Mouse (Mus musculus): ENCODE results near the gene Prrt2. TPM values are rescaled to one million over a fixed set of nuclear protein-coding genes. Genes with fewer than 3 reads are reported as not detected.

The Prrt2 gene
- polyA plus RNA-seq (2015; fragmentation: Nextera tagmentation; extraction: Ambion mirVana): 13.1 and 16.9 TPM in 2 replicates

DNA sequence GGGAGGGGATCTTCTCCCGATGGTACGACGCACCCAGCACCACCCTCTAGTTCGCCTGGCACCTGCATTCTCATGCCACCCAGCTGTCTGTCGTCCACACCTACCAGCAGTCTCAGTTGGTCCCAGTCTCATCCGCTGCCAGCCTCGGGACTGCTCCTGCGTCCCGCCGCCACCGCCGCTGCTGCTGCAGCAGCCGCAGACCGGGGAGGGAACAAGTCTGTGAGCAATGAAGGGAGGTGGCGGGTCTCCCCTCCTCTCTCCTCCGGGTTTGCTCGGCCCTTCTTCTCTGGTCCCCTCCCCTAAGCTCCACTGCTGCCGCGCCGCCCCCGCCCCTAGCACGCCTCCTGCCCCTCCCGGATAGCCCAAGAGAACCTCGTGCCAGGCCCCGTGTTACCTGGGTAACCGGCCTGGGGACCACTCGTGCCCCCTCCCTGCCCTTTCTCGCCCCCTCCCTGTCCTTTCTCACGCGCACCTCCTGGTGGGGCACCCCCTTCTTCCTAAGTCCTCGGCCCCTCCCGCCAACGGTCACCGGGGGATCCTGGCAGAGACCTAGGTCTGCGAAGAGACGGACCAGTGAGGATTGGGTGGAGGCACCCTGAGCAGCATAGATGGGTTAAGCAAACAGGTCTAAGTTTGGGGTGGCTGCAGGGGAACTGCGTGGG, at the start of gene Prrt2, which contains the start of gene Gm42742:
Prrt2 (minus strand) TSS at position 311 of the 662 bp plus-strand sequence.
Gm42742 (minus strand) TSS at position 197 of the 662 bp plus-strand sequence.
- Histone ChIP-seq H3K36me3 (peaks cover 31% of the 10 kb centered on the region), H3K9me3 (no peaks in the 10 kb centered on the region), H3K4me1 (peaks cover 76% of the 10 kb centered on the region), H3K9ac (peak within 1 kb of the TSS; percentile 83), H3K27ac (peak within 1 kb of the TSS; percentile 96), H3K4me3 (peak within 1 kb of the TSS; percentile 72), H3K27me3 (no peaks in the 10 kb centered on the region), H3K4me2 (peak within 1 kb of the TSS; percentile 92)
- WGBS: 2% methylated on average over 36 of the region's 37 CpGs
- ATAC-seq (ENCODE audit: insufficient number of reproducible peaks, insufficient read depth, low FRiP score, low TSS enrichment, low read depth): peak; percentile 23; the same call in 1 of the 2 replicates

DNA sequence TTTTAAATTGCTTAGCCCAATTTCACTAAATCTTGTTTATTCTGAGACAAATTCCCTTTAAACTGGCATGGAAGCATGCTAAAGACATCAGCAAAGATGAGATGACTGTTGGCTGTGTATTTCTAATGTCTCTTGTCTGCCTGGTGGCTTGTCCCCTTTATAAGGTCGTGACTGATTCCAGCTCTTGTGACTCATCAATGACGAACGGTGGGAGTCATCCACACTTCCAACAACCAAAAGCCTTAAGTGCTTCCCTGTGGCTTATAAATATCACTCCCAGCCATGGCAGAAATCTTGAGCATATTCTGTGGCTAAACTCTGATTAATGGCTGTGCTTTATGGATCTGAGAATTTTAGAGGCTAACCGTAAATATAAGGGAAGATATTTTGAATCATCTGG, 45.3 kb upstream of the Prrt2 start:
- H3K36me3 ChIP-seq: no peaks in the 10 kb centered on the region
- H3K4me3 ChIP-seq: no peak overlapping the region
- H3K27ac ChIP-seq: no peak overlapping the region
- ATAC-seq (ENCODE audit: insufficient number of reproducible peaks, insufficient read depth, low FRiP score, low TSS enrichment, low read depth): no peak
- 77% methylated on average over 4 of the region's 4 CpGs for WGBS
- H3K4me2 ChIP-seq: no peak overlapping the region
- no peaks in the 10 kb centered on the region for H3K27me3 ChIP-seq
- H3K4me1 ChIP-seq: no peaks in the 10 kb centered on the region
- H3K9ac ChIP-seq: no peak overlapping the region
- H3K9me3 ChIP-seq: no peaks in the 10 kb centered on the region

DNA sequence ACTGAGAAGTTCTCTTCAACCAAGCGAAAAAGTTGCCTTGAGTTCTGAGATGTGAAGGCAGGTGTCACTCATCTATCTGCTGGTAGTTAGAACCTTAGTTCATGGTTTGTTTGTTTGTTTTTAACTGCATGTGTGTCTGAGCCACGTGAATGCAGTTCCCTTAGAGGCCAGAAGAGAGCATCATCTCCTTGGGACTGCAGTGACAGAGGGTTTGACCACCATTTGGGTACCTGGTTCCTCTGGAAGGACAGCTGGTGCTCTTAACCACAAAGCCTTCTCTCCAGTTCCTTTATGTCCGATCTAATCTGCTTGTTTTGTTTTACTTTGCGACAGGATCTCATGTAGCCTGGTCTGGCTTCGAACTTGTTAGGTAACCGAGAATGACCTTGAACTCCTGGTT, 44.5 kb upstream of the Prrt2 start:
- Histone ChIP-seq H3K4me3 (no peak overlapping the region), H3K27me3 (no peaks in the 10 kb centered on the region), H3K27ac (no peak overlapping the region), H3K4me2 (no peak overlapping the region), H3K36me3 (no peaks in the 10 kb centered on the region), H3K4me1 (no peaks in the 10 kb centered on the region), H3K9ac (no peak overlapping the region), H3K9me3 (no peaks in the 10 kb centered on the region)
- 89% methylated on average over 6 of the region's 6 CpGs for WGBS
- no peak for ATAC-seq (ENCODE audit: insufficient number of reproducible peaks, insufficient read depth, low FRiP score, low TSS enrichment, low read depth)

DNA sequence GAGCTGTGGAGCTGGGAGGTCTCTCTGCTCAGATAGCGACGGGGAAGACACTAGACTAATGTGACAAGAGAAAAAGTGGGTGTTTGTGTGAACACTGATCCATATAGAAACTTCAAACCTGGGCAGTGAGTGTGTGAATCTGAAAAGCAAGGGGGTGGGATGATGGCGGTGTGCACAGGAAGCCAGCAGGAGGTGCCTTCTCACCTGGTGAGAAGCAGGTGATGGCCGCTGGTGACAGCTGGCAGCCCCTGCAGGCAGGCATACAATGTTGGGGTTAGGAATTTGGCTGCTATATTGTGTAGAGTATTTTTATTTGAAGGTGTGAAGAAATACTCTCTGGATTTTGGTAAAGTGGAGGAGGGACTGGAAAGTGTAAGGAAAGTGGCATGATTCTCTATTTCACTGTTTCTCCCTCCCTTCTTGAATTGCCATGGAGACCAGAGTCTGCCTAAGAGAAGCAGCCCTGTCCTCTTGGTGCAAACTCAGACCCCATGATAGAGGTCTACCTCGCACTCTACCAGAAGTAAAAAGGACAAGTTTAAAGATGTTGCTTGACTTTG, 34.1 kb upstream of the Prrt2 start:
- no peak overlapping the region for H3K27ac ChIP-seq
- no peak overlapping the region for H3K4me2 ChIP-seq
- 70% methylated on average over 5 of the region's 5 CpGs for WGBS
- H3K27me3 ChIP-seq: peaks cover 8% of the 10 kb centered on the region; the same call in 1 of the 2 replicates
- no peaks in the 10 kb centered on the region for H3K36me3 ChIP-seq
- H3K9ac ChIP-seq: no peak overlapping the region
- no peaks in the 10 kb centered on the region for H3K4me1 ChIP-seq
- no peaks in the 10 kb centered on the region for H3K9me3 ChIP-seq
- no peak for ATAC-seq (ENCODE audit: insufficient number of reproducible peaks, insufficient read depth, low FRiP score, low TSS enrichment, low read depth)
- H3K4me3 ChIP-seq: no peak overlapping the region

DNA sequence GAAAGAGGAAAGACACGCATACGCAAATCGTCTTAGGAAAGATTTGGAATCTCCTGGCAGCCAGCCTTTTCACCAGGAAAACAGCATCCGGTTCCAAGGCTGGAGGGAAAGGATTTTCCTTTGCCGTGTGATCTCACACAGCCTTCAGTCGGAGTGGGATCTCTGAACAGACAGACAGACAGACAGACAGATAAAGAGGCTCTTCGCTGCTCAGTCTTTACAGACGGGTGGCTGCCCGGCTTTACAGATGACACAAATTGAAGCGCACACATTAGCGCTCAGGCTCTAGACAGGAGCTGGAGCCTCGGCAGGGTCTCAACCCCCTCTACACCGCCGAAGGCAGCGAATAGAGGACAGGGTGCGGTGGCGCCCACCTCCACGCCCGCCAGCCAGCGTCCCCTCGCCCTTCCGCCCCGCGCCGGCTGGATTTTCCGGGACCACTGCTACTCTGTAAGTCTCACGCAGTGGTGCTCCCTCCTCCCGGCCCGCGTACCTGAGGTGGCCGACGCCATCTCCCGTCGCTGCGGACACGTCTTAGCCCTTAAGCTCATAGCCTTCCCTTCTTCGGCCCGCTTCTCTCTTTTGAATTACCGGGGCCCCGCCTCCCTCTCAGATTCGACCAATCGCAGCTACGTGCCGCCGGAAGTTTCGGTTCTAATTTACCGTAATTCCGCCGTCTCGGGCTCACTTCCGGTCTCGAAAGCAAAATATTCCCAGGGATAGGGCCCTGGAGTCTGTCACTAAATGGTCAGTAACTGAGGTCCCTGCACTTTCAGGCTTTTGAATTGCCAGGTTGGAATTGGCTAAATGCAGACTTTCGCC, 21.1 kb upstream of the Prrt2 start, which contains the start of gene Kif22:
Kif22 (minus strand) TSS at position 621 of the 822 bp plus-strand sequence.
- peaks cover 22% of the 10 kb centered on the region for H3K36me3 ChIP-seq
- H3K4me3 ChIP-seq: peak within 1 kb of the TSS; percentile 68
- no peaks in the 10 kb centered on the region for H3K27me3 ChIP-seq
- H3K9ac ChIP-seq: peak within 1 kb of the TSS; percentile 78
- no peaks in the 10 kb centered on the region for H3K9me3 ChIP-seq
- WGBS: under 1% methylated on average over 52 of the region's 53 CpGs
- peak within 1 kb of the TSS; percentile 84 for H3K4me2 ChIP-seq
- peak; percentile 56; the same call in 1 of the 2 replicates for ATAC-seq (ENCODE audit: insufficient number of reproducible peaks, insufficient read depth, low FRiP score, low TSS enrichment, low read depth)
- H3K4me1 ChIP-seq: peaks cover 19% of the 10 kb centered on the region
- H3K27ac ChIP-seq: peak within 1 kb of the TSS; percentile 68

DNA sequence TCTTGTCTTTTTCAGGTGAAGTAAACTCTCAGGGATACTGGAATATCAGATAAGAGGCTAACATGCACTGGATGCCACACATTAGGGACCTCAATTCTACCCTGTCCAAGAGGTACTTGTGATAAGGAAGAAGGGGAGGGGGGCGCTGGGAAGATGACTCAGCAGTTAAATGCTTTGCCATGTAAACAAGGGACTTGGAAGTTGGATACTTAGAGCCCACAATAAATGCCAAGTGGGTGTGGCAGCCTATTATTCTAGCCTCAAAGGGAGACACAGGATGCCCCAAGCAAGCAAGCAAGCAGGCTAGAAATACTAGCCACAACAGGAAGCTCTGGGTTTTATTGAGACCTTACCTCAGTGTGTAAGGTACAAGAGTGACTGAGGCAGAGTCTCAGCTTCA, 10.2 kb upstream of the Prrt2 start:
- peaks cover 8% of the 10 kb centered on the region for H3K4me1 ChIP-seq
- no peak overlapping the region for H3K9ac ChIP-seq
- no peak overlapping the region for H3K4me3 ChIP-seq
- ATAC-seq (ENCODE audit: insufficient number of reproducible peaks, insufficient read depth, low FRiP score, low TSS enrichment, low read depth): no peak
- no peak overlapping the region for H3K4me2 ChIP-seq
- no peaks in the 10 kb centered on the region for H3K27me3 ChIP-seq
- WGBS: 97% methylated on average over 1 of the region's 1 CpGs
- H3K36me3 ChIP-seq: peaks cover 70% of the 10 kb centered on the region
- H3K27ac ChIP-seq: no peak overlapping the region
- H3K9me3 ChIP-seq: no peaks in the 10 kb centered on the region

DNA sequence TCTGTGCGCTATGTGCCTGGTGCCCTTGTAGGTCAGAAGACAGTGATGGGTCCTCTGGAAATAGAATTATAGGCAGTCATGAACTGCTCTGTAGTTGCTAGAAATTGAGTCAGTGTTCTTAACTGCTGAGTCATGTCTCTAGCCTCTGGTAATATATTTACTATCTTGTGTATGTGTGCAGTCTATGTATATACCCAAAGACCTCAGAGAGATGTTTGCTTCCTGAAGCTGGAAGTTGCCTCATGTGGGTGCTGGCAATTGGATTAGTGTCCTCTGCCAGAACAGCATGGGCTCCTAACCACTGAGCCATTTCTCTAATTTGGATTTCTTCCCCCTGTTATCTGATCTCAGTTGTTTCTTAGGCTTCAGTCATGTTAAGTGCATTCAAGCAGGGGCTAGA, 9.2 kb upstream of the Prrt2 start:
- Histone ChIP-seq H3K4me2 (no peak overlapping the region), H3K27ac (no peak overlapping the region), H3K27me3 (no peaks in the 10 kb centered on the region), H3K9me3 (no peaks in the 10 kb centered on the region), H3K4me3 (no peak overlapping the region), H3K4me1 (peaks cover 8% of the 10 kb centered on the region), H3K36me3 (peaks cover 61% of the 10 kb centered on the region), H3K9ac (no peak overlapping the region)
- ATAC-seq (ENCODE audit: insufficient number of reproducible peaks, insufficient read depth, low FRiP score, low TSS enrichment, low read depth): no peak
- 96% methylated on average over 1 of the region's 1 CpGs for WGBS

DNA sequence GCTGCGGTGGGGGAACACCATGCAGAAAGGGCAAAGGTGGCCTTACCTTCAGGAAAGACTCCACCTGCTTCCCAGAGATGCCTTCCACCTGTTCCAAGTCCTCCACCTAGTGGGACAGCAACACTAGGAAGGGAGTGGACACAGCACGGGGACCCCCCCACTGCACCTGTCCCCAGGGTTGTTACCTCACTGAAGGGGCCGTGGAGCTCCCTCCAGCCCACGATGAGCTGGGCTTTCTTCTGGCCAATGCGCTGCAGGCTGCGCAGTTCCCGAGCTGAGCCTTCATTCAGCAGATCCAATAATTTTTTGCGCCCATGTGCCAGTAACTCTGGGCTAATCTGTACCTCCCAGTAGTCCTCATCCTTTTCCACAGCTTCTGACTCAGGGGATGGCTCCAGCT, 6.9 kb upstream of the Prrt2 start:
- peak overlapping the region; percentile 99 for H3K27ac ChIP-seq
- WGBS: 60% methylated on average over 8 of the region's 8 CpGs
- H3K9ac ChIP-seq: peak overlapping the region; percentile 75
- peaks cover 31% of the 10 kb centered on the region for H3K4me1 ChIP-seq
- peak overlapping the region; percentile 72 for H3K4me3 ChIP-seq
- ATAC-seq (ENCODE audit: insufficient number of reproducible peaks, insufficient read depth, low FRiP score, low TSS enrichment, low read depth): no peak
- no peaks in the 10 kb centered on the region for H3K27me3 ChIP-seq
- peaks cover 60% of the 10 kb centered on the region for H3K36me3 ChIP-seq
- no peaks in the 10 kb centered on the region for H3K9me3 ChIP-seq
- H3K4me2 ChIP-seq: peak overlapping the region; percentile 58

DNA sequence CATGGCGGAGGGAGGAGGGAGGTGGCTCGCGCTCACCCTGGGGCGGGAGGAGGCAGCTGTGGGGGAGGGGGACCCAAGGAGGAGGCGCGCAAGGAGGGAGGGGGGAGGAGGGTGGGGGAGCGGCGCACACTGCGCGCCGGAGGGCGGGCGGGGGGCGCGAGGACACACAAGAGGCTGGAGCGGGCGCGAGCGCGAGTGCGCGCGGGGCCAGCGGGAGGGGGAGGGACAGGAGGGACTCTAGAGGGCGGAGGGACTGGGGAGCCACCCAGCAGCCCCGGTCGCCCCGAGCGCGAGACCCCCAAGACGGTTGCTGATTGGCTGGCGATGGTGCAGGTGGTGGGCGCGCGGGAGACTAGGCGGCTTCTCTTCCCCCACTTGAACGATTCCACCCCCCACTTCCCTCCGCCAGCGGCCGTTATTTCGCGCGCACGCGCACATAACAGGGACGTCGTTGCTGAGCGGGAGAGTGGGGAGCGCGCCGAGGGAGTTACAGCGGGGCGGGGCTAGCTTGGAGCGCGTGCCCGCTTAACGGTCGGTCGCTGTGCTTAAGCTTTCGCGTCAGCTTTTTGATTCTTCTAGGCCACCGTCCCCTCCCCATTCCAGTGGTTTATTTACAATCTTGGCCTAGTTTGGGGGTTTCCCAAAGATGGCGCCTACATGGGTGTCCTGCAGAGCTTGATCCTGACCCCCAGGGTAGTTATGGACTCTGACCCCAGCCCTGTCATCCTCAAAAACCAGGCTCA, 6.1 kb upstream of the Prrt2 start, which contains the start of gene Maz:
Maz (minus strand) TSS at position 54 of the 743 bp plus-strand sequence.
- Histone ChIP-seq H3K9ac (peak within 1 kb of the TSS; percentile 99), H3K9me3 (no peaks in the 10 kb centered on the region), H3K36me3 (peaks cover 60% of the 10 kb centered on the region), H3K4me3 (peak within 1 kb of the TSS; percentile 72), H3K4me2 (peak within 1 kb of the TSS; percentile 97), H3K27ac (peak within 1 kb of the TSS; percentile 99), H3K4me1 (peaks cover 38% of the 10 kb centered on the region), H3K27me3 (no peaks in the 10 kb centered on the region)
- ATAC-seq (ENCODE audit: insufficient number of reproducible peaks, insufficient read depth, low FRiP score, low TSS enrichment, low read depth): peak; percentile 90
- under 1% methylated on average over 42 of the region's 63 CpGs for WGBS

DNA sequence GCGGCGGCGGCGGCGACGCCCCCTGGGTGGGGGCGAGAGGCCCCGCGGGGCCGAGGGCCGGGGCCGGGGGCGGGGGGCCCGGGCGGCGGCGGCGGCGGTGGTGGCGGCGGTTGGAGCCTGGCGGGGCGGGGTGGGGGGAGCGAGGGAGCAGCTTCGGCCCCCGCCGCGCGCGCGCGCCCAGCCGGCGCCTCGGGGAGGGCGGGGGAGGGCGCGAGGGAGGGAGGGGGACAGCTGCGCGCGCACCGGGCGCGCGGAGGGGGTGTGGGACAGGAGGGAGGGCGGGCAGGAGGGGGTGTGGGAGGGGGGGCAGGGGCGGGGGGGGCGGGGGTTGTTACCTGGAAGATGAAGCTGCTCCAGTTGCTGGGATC, 5.6 kb upstream of the Prrt2 start:
- WGBS: 2% methylated on average over 14 of the region's 48 CpGs
- peak overlapping the region; percentile 72 for H3K4me3 ChIP-seq
- H3K27ac ChIP-seq: peak overlapping the region; percentile 99
- no peaks in the 10 kb centered on the region for H3K27me3 ChIP-seq
- peaks cover 57% of the 10 kb centered on the region for H3K36me3 ChIP-seq
- ATAC-seq (ENCODE audit: insufficient number of reproducible peaks, insufficient read depth, low FRiP score, low TSS enrichment, low read depth): no peak; the same call in 1 of the 2 replicates
- H3K4me2 ChIP-seq: peak overlapping the region; percentile 97
- peak overlapping the region; percentile 99 for H3K9ac ChIP-seq
- peaks cover 44% of the 10 kb centered on the region for H3K4me1 ChIP-seq
- no peaks in the 10 kb centered on the region for H3K9me3 ChIP-seq

DNA sequence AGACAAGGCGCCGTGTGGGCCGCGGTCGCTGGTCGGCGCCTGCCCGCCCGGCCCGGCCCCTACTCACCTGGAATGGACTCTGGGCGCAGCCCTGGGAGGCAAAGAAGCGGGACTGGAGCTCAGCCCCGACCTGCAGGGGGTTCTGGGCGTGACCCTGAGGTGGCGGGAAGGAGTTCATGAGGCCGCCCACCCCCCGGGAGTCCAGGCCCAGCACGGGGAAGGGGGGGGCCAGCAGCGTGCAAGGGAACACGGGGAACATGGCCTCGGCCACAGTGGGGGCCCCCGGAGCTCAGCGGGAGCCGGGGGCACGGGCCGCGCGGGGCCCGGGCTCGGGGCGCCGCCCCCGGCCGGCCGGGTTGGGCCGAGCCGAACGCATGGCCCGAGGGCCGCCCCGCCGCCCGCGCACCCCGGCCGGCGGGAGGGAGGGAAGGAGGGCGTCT, 5.2 kb upstream of the Prrt2 start:
- WGBS: 0% methylated on average over 23 of the region's 48 CpGs
- Histone ChIP-seq H3K4me2 (peak overlapping the region; percentile 97), H3K27ac (peak overlapping the region; percentile 99), H3K9me3 (no peaks in the 10 kb centered on the region), H3K9ac (peak overlapping the region; percentile 99), H3K27me3 (no peaks in the 10 kb centered on the region), H3K4me3 (peak overlapping the region; percentile 72), H3K36me3 (peaks cover 53% of the 10 kb centered on the region), H3K4me1 (peaks cover 48% of the 10 kb centered on the region)
- peak; percentile 8; the same call in 1 of the 2 replicates for ATAC-seq (ENCODE audit: insufficient number of reproducible peaks, insufficient read depth, low FRiP score, low TSS enrichment, low read depth)

All from embryonic facial prominence, embryonic 13.5 days (tissue).